Mouse (Mus musculus): ENCODE data around the gene Pex5l. TPM values are rescaled to one million over a fixed set of nuclear protein-coding genes. Genes with fewer than 3 reads are reported as not detected.

The Pex5l gene
- polyA plus RNA-seq, 1 experiment = 0.70 TPM

DNA sequence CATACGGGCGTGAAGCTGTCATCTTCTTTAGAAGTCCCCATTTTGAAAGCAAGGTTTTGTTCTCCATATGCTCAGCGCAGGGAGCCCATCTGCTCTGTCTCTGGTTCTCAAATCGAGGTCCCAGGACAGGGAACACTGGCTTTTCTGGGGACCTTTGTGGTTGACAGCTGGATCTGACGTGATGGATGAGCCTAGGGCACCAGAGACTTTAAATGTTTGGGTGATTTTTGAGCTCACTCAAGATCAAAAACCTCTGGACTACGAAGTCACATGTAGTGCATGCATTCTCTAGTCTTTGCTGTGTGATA is 98.3 kb downstream of the Pex5l start:
- Histone ChIP-seq H3K4me1 (ENCODE audit: control insufficient read depth, insufficient read depth, insufficient read length, low read length) (no peaks in the 10 kb centered on the region), H3K27me3 (ENCODE audit: control insufficient read depth, insufficient read depth, low read length) (no peaks in the 10 kb centered on the region), H3K27ac (ENCODE audit: insufficient read depth, low read depth, low read length) (no peak overlapping the region), H3K36me3 (ENCODE audit: control insufficient read depth, insufficient read depth, low read length) (no peaks in the 10 kb centered on the region), H3K4me3 (ENCODE audit: low read depth, low read length) (no peak overlapping the region)
- WGBS = 69% methylated on average over 6 of the region's 6 CpGs
- TF ChIP-seq CTCF (IDR thresholded peaks at IDR 0.05; ENCODE audit: extremely low read depth, insufficient read length, insufficient replicate concordance, low read depth, low read length) (no peak), POLR2A (IDR thresholded peaks at IDR 0.05; ENCODE audit: low read depth, low read length) (no peak)

DNA sequence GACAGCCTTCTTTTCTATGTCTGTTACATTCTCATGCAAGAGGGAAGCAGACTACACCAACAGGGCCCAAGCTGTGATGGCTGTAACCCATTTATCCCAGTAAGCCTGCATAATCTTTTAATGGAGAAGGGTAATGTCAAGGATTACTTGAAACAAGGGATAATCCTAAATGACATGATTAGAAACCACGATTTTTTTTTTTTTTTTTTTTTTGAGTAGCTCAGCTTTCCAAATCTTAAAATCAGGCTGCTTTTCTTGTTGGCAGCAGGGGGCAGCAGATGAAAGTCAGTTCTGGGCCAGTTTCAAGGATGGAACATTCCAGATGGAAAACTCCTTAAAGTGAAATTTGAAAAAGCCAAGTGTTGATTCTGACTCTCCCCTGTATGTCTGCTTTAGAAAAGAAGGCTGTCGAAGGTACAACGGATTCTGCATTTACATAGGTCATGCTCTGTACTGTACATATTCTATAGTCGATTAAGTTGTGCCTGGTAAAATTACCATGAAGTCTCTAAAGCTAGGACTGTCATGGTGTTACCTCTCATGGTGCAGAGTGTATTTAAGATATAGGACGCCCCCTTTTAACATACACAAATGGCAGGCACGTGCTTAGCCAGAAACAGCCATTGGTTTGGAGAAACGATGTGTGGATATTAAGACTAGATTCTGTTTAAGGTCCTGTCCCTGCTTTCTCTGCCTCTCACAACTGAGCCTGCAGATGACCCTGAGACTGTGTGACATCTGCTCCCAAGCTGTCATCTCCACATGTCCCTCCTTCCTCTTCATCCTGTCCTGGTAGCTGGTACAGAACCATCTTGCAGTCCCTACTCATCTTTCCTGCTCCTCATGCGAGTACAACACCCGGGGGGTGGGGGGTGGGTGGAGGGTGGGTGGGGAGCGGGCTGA is 98.9 kb downstream of the Pex5l start:
- Histone ChIP-seq H3K4me1 (ENCODE audit: control insufficient read depth, insufficient read depth, insufficient read length, low read length) (no peaks in the 10 kb centered on the region), H3K27ac (ENCODE audit: insufficient read depth, low read depth, low read length) (no peak overlapping the region), H3K4me3 (ENCODE audit: low read depth, low read length) (no peak overlapping the region), H3K27me3 (ENCODE audit: control insufficient read depth, insufficient read depth, low read length) (no peaks in the 10 kb centered on the region), H3K36me3 (ENCODE audit: control insufficient read depth, insufficient read depth, low read length) (no peaks in the 10 kb centered on the region)
- no peak for TF ChIP-seq CTCF (IDR thresholded peaks at IDR 0.05; ENCODE audit: extremely low read depth, insufficient read length, insufficient replicate concordance, low read depth, low read length)
- no peak for TF ChIP-seq POLR2A (IDR thresholded peaks at IDR 0.05; ENCODE audit: low read depth, low read length)
- 72% methylated on average over 10 of the region's 10 CpGs for WGBS

DNA sequence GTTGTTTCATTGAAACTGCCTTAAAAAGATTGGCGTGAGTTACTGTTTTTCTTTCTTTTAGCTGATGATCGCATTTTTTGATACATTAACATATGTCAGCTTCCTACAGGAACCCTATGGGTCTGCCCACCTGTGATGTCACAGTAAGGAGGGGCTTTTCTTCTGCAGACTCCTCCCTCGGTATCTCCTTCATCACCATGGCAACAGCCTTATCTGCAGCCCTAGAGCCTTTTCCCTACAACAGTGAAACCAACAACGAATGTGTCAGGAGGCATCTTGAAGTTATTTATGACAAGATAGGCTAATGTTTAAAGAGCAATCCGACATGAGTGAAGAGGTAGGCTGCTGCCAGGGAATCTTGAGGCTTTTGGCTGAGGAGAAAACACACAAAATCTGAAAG is 118.5 kb downstream of the Pex5l start:
- H3K27ac ChIP-seq (ENCODE audit: insufficient read depth, low read depth, low read length) = no peak overlapping the region
- no peaks in the 10 kb centered on the region for H3K36me3 ChIP-seq (ENCODE audit: control insufficient read depth, insufficient read depth, low read length)
- 40% methylated on average over 5 of the region's 5 CpGs for WGBS
- H3K27me3 ChIP-seq (ENCODE audit: control insufficient read depth, insufficient read depth, low read length) = no peaks in the 10 kb centered on the region
- H3K4me1 ChIP-seq (ENCODE audit: control insufficient read depth, insufficient read depth, insufficient read length, low read length) = no peaks in the 10 kb centered on the region
- H3K4me3 ChIP-seq (ENCODE audit: low read depth, low read length) = no peak overlapping the region
- TF ChIP-seq CTCF (IDR thresholded peaks at IDR 0.05; ENCODE audit: extremely low read depth, insufficient read length, insufficient replicate concordance, low read depth, low read length) (no peak), POLR2A (IDR thresholded peaks at IDR 0.05; ENCODE audit: low read depth, low read length) (no peak)

DNA sequence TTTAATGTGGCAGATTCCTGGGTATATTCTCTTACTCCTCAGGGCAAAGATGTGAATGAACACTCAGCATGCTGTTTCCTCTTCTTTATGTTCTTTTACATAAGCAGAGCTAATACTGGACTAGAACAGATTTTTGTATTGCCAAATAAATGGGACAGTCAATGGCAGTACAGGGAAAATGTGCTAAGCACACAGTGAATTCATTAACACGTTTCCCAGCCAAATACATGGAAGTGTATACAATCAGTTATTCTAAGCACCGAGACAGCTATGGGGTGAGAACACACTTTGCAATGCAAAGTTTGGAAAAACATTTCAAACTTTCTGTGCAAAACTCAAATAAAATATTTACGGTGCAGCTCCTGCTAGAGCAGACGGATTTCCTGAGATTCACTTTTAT is 139.1 kb downstream of the Pex5l start:
- Histone ChIP-seq H3K36me3 (ENCODE audit: control insufficient read depth, insufficient read depth, low read length) (no peaks in the 10 kb centered on the region), H3K4me1 (ENCODE audit: control insufficient read depth, insufficient read depth, insufficient read length, low read length) (no peaks in the 10 kb centered on the region), H3K27me3 (ENCODE audit: control insufficient read depth, insufficient read depth, low read length) (no peaks in the 10 kb centered on the region), H3K27ac (ENCODE audit: insufficient read depth, low read depth, low read length) (no peak overlapping the region), H3K4me3 (ENCODE audit: low read depth, low read length) (no peak overlapping the region)
- WGBS = 61% methylated on average over 4 of the region's 4 CpGs
- TF ChIP-seq CTCF (IDR thresholded peaks at IDR 0.05; ENCODE audit: extremely low read depth, insufficient read length, insufficient replicate concordance, low read depth, low read length) (no peak), POLR2A (IDR thresholded peaks at IDR 0.05; ENCODE audit: low read depth, low read length) (no peak)

DNA sequence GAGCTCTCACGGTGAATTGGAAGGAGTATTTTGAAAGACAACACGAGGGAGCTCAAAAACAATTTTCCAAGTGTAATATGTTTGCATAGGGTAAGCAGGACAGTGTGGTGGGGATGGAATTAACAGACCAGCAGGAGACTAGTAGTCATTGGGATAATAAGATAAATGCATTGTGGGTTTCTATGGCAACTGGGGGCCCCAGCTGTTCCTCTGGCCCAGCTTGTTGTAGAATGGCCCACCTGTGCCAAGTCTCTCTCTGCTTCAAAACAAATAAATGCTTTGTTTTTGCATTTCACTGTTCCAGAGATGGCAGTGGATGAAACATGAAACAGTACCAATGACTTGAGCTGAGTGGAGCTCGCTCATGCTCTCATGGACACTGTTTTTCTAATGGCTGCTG is 141.3 kb downstream of the Pex5l start:
- Histone ChIP-seq H3K27ac (ENCODE audit: insufficient read depth, low read depth, low read length) (no peak overlapping the region), H3K27me3 (ENCODE audit: control insufficient read depth, insufficient read depth, low read length) (no peaks in the 10 kb centered on the region), H3K4me1 (ENCODE audit: control insufficient read depth, insufficient read depth, insufficient read length, low read length) (no peaks in the 10 kb centered on the region), H3K36me3 (ENCODE audit: control insufficient read depth, insufficient read depth, low read length) (no peaks in the 10 kb centered on the region), H3K4me3 (ENCODE audit: low read depth, low read length) (no peak overlapping the region)
- TF ChIP-seq CTCF (IDR thresholded peaks at IDR 0.05; ENCODE audit: extremely low read depth, insufficient read length, insufficient replicate concordance, low read depth, low read length) = no peak
- TF ChIP-seq POLR2A (IDR thresholded peaks at IDR 0.05; ENCODE audit: low read depth, low read length) = no peak
- 65% methylated on average over 3 of the region's 3 CpGs for WGBS

DNA sequence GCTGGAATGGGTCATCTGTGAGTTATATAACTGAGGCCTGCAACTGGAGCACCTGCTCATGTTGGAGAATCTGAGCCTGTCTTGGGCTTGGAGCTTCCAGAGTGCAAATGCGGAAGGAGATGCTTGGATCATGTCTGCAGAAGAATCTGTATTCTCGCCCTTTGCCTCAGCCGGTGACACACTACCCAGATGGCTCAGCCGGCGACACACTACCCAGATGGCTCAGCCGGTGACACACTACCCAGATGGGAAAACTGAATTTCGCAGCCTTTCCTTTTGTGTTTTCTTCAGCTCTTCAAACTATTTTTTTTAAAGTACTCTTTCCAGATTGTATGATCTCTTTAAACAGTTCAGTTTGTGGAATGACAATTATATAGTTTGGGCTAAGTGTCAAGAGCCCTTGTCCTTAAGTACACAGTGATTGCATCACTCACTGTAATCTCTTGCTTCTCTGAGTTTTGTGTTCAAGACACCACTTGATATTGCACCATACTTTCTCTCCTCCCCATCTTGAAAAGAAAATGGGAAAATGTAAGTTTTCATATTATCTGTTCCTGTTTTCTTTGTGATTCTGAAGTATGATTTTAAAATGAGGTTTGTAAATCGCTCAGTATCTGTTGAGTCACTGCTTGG is 142.5 kb downstream of the Pex5l start:
- 90% methylated on average over 8 of the region's 8 CpGs for WGBS
- Histone ChIP-seq H3K36me3 (ENCODE audit: control insufficient read depth, insufficient read depth, low read length) (no peaks in the 10 kb centered on the region), H3K27ac (ENCODE audit: insufficient read depth, low read depth, low read length) (no peak overlapping the region), H3K27me3 (ENCODE audit: control insufficient read depth, insufficient read depth, low read length) (no peaks in the 10 kb centered on the region), H3K4me1 (ENCODE audit: control insufficient read depth, insufficient read depth, insufficient read length, low read length) (no peaks in the 10 kb centered on the region), H3K4me3 (ENCODE audit: low read depth, low read length) (no peak overlapping the region)
- no peak for TF ChIP-seq CTCF (IDR thresholded peaks at IDR 0.05; ENCODE audit: extremely low read depth, insufficient read length, insufficient replicate concordance, low read depth, low read length)
- no peak for TF ChIP-seq POLR2A (IDR thresholded peaks at IDR 0.05; ENCODE audit: low read depth, low read length)

Data from small intestine, adult 2 months (tissue).